Mouse (Mus musculus): ENCODE measurements around the gene Wars.
A peak's percentile ranks its signal among the peaks of the same experiment; 100 is the strongest.

Gene Wars

GRCm38 (mm10) chr12:108893715-108894431 lies at the start of gene Wars:
TSS of gene Wars (minus strand) at chr12:108894174.
- DNase-seq (ENCODE audit: inconsistent age in 2 of 2, low spot score in 1 of 2): peak; percentile 96 to 98

- peak; percentile 27 to 48 for DNase-seq (ENCODE audit: inconsistent age in 2 of 2, low spot score in 1 of 2)
Measured at GRCm38 (mm10) chr12:108942203-108942923, 48.4 kb upstream of the Wars start.

GRCm38 (mm10) chr12:108941282-108941681 lies 47.3 kb upstream of the Wars start:
- DNase-seq (ENCODE audit: inconsistent age in 2 of 2, low spot score in 1 of 2): no peak

- DNase-seq (ENCODE audit: inconsistent age in 2 of 2, low spot score in 1 of 2): no peak
Measured at GRCm38 (mm10) chr12:108940255-108940654, 46.3 kb upstream of the Wars start.

DNA sequence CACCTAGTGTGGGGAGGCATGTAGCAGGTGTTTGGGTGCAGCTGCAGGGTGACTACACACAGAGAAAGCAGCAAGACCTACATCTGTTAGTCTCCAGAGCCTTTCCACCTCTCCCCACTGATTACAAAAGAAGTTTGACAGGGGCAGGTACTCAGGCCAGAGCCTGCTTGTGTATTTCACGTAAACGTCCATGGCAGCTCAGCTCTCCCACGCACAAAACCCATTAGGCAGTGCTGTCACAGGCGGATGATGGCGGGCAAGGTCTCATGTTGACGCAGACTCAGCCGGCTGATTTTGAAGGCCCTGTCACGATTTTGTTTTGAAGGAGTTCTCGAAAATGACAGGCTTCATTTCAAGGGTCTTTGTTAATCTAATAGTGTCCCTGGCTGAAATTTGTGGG lies 45.3 kb upstream of the Wars start:
- no peak for DNase-seq (ENCODE audit: inconsistent age in 2 of 2, low spot score in 1 of 2)

GRCm38 (mm10) chr12:108938844-108939243 lies 44.9 kb upstream of the Wars start:
- no peak for DNase-seq (ENCODE audit: inconsistent age in 2 of 2, low spot score in 1 of 2)

DNA sequence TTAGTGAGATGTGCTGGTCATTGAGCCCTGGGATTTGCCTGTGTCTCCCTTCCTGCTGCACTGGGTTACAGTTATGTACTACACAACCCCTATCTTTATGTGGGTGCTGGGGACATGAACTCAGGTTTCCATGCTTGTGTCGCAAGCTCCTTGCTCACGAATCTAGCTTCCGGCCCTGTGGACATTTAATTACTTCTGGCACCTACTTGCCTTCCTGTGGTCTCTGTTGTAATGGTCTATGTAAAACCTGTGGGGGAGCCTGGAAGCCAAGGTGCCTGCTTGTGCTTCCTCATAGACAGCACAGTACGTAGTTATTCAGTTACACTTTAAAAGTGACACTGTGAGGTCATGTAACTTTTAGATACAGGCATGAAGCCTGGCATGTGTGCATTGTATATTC lies 43.5 kb upstream of the Wars start:
- DNase-seq (ENCODE audit: inconsistent age in 2 of 2, low spot score in 1 of 2): no peak

DNA sequence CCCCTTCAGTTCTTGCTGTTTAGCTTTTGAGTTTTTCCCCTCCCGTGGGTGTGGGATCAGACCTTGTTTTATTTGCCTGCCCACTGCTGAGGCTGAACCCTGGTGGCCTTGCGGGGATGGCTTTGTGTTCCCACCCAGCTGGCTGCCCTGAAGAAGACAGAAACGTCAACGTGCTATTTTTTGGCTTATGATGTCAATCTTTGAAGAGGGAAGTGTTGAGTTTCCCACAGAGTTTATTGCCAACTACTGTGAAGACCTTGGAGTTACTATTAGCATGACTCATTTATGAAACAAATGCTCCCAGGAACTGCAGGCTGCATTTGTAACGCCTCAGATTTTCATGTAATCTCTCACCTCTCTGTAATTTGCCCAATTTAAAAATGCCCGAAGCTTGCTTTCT lies 42.9 kb upstream of the Wars start:
- DNase-seq (ENCODE audit: inconsistent age in 2 of 2, low spot score in 1 of 2): peak in 1 of 2 experiments; percentile 62

GRCm38 (mm10) chr12:108934231-108934630 lies 40.3 kb upstream of the Wars start:
- no peak for DNase-seq (ENCODE audit: inconsistent age in 2 of 2, low spot score in 1 of 2)

DNA sequence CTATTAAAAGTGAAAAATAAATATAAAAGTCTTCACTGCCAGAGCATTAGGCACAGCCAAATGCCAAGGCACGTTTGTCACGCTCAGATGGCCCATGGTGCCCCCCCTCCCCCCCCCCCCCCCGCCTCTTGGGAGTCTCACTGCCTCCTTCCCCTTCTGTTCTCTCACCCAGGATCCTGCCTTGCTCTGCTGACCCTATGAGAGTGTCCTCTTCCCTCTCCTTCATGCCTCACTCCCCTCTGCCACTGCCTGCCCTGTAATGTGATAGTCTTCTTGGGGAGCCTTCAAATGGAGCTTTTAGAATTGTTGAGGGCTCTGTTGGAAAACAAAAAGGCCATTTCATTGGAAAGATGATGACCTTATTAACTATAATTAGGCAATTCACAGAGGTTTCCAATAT lies 38.1 kb upstream of the Wars start:
- DNase-seq (ENCODE audit: inconsistent age in 2 of 2, low spot score in 1 of 2): no peak

DNA sequence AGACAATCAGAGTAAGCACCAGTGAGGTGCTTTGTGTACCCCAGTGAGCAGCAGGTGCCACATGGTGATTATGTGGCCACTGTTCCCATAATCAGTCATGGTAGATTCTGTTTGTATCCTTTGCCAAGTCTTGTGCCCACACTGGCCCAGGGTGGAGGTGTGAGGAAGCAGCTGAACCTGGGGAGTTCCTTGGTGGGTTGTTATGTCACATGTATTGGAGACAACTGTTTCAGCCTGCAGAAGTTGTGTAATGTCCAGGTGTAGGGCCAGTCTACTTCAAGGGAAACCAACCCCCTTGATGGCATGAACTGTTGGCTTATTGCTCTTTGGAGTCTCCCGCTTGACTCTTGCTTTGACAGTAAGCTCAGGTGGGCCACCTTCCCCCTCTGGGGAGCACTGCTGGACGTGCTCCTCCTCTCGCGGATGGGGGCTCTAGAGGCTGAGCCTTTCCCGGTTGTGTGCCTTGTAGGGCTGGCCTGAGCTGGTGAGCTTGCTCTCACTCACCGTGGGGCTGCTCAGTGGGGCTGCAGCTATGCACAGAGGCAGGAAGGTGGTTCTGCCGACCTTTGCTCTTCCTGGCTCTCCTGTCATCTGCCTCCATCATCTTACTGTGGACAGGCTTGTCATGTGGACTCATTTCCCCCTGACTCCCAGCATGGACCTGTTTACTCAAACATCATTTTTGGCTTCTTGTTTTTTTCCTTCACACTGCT lies 37.5 kb upstream of the Wars start:
- no peak for DNase-seq (ENCODE audit: inconsistent age in 2 of 2, low spot score in 1 of 2)

GRCm38 (mm10) chr12:108929475-108929874 lies 35.5 kb upstream of the Wars start:
- DNase-seq (ENCODE audit: inconsistent age in 2 of 2, low spot score in 1 of 2): no peak

DNA sequence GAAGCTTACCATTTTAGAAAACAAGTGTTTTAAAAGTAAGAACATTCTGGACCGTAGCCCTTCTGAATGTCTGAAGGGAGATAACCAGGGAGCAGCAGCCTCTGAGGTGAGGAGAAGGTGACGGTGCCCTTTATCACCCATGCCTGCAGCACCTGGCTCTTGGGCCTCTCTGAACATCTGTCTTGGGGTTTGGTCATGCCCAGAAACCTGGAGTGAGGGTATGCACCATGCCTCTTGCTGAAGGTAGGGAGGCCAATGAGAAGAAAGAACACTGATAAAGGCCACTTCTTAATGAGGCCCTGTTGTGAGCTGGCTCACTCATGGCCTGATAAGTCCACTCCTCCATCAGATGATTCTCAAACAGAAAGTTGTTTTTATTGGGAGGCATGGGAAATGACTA lies 34.3 kb upstream of the Wars start:
- no peak for DNase-seq (ENCODE audit: inconsistent age in 2 of 2, low spot score in 1 of 2)

- no peak for DNase-seq (ENCODE audit: inconsistent age in 2 of 2, low spot score in 1 of 2)
Measured at GRCm38 (mm10) chr12:108926606-108927111, 32.7 kb upstream of the Wars start.

- no peak for DNase-seq (ENCODE audit: inconsistent age in 2 of 2, low spot score in 1 of 2)
Measured at GRCm38 (mm10) chr12:108918753-108919152, 24.8 kb upstream of the Wars start.

DNA sequence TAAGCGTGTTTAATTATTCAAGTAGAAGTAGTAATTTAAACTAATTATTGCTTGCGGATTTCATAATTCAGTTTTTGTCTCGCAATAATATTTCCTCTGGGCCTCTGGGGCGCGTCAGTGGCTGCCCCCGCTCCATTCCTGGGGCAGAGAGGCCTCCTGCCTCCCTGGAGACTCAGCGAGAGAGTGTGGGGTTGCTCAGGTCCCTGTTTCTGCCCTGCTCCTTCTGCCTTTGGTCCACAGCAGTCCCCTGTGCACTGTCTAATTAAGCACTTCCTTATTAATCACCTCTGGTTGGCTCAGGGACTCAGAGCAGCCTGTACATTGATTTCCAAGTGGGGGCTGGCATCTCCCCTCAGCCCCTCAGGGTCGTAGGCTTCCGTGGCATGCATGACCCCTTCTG lies 23.5 kb upstream of the Wars start:
- DNase-seq (ENCODE audit: inconsistent age in 2 of 2, low spot score in 1 of 2): no peak

- DNase-seq (ENCODE audit: inconsistent age in 2 of 2, low spot score in 1 of 2): no peak
Measured at GRCm38 (mm10) chr12:108916447-108917042, 22.6 kb upstream of the Wars start.

DNA sequence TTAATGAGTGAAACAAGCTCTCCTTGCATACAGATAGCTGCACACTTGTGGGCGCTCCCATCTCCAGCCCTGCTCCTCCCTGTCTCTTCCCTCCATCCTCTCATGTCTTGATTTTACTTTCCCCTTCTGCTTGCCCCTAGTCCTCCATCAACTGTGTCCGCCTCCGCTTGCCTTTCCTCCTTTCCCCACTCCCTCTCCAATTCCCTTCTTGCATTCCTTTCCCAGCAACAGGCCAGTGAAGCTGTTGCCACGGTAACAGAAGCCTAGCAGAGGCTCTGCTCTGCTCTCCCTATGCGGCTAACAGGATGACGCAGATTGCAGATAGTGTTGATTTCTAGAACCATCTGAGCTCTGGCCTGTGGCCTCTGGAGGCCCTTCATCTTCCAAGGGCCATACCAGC lies 21.9 kb upstream of the Wars start:
- DNase-seq (ENCODE audit: inconsistent age in 2 of 2, low spot score in 1 of 2): no peak

GRCm38 (mm10) chr12:108914709-108915340 lies 20.9 kb upstream of the Wars start:
- no peak for DNase-seq (ENCODE audit: inconsistent age in 2 of 2, low spot score in 1 of 2)

DNA sequence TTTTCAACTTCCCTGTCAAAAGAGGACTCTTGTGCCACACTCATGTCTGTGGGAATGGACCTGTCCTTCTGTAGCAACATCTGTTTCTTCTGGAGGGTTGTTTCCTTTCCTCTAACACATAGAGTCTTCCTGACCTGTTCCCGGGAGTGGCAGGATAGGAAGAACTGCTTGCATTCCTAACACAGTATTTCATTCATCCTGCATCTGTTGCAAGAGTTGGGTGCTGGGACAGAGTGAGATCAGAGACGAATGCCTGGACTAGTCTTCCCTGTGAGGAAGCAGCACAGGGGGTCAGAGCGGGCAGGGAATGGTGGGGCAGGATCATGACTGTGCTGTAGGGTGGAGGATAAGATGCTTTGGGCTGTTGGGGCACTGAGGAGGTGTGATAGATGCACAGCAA lies 20.2 kb upstream of the Wars start:
- DNase-seq (ENCODE audit: inconsistent age in 2 of 2, low spot score in 1 of 2): no peak

DNA sequence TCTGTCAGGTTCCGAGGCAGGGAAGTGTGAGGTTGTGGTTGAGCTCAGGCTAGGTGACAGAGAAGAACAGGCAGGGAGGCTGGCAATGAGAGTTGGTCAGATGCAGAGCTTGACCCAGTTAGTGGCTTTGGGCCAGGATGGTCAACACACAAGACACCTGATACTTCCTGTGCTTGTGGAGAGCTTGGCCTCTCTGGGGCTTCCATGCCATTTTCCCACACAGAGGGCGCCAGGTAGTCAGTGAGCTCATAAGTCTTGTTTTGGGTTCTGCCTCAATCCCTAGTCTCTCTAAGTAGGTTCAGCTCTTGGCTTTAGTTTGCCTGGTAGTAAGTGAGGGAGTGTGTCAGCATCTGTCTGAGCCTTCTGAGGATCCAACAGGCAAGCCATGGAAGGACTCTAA lies 18.5 kb upstream of the Wars start:
- no peak for DNase-seq (ENCODE audit: inconsistent age in 2 of 2, low spot score in 1 of 2)
